Mouse (Mus musculus) CH12.LX (cell line): Measurements from ENCODE around the gene Dpp4. TPM values are rescaled to one million over a fixed set of nuclear protein-coding genes. Genes with fewer than 3 reads are reported as not detected.

Experiments
- DNase-seq: peaks from one replicate; pipeline ENCODE4 v3.0.0-alpha.2; 2013; ENCODE audit errors: extremely low read depth
- H3K27ac ChIP-seq: 2 replicates; pipeline ENCODE4 v1.5.1; 2012; ENCODE audit warnings: low read depth, mild to moderate bottlenecking, control low read depth, moderate library complexity; ENCODE audit not compliant: insufficient read depth
- H3K27me3 ChIP-seq: replicated peaks from 2 replicates; pipeline ENCODE3; 2012; ENCODE audit warnings: inconsistent platforms
- H3K36me3 ChIP-seq, 2 experiments: replicated peaks in 1 of 2; 2 replicates each; pipeline versions ENCODE3 to v1.6.1; 2012; ENCODE audit warnings: inconsistent platforms in 1 of 2, low read length in 1 of 2, mild to moderate bottlenecking in 1 of 2, mixed read lengths in 1 of 2, moderate library complexity in 1 of 2; ENCODE audit not compliant: control insufficient read depth in 1 of 2, insufficient read depth in 1 of 2
- H3K4me1 ChIP-seq, 2 experiments: 2 replicates each; pipeline ENCODE4 v1.6.1; 2012; ENCODE audit warnings: inconsistent platforms in 1 of 2, moderate library complexity in 1 of 2; ENCODE audit not compliant: insufficient read depth in 2 of 2, control insufficient read depth in 1 of 2
- H3K4me2 ChIP-seq: 2 replicates; pipeline ENCODE4 v1.6.1; 2012; ENCODE audit warnings: low read depth, mild to moderate bottlenecking, control low read depth; ENCODE audit not compliant: poor library complexity, insufficient read depth, severe bottlenecking
- H3K4me3 ChIP-seq, 3 experiments: fragments of 150-350 bp in 1 of 3; sonication (generic) in 1 of 3; replicated peaks in 1 of 3; 2 replicates each; pipeline versions ENCODE3 to v1.5.1; 2011 to 2012; ENCODE audit warnings: low read depth in 2 of 3, low read length in 2 of 3, mild to moderate bottlenecking in 2 of 3, moderate library complexity in 2 of 3, control low read depth in 1 of 3, improper control_type of control experiment in 1 of 3, inconsistent platforms in 1 of 3, mixed read lengths in 1 of 3; ENCODE audit not compliant: poor library complexity in 1 of 3
- H3K79me2 ChIP-seq: replicated peaks from 2 replicates; pipeline ENCODE4 v1.6.1; 2012; ENCODE audit warnings: mild to moderate bottlenecking, moderate library complexity; ENCODE audit not compliant: control insufficient read depth, poor library complexity, insufficient read depth, severe bottlenecking; ENCODE audit errors: extremely low read depth
- H3K9ac ChIP-seq: 2 replicates; pipeline ENCODE4 v1.6.1; 2012; ENCODE audit warnings: low read depth, mild to moderate bottlenecking, control low read depth, moderate library complexity; ENCODE audit not compliant: insufficient read depth
- H3K9me3 ChIP-seq: replicated peaks from 2 replicates; pipeline ENCODE3; 2012; ENCODE audit warnings: low read length, inconsistent platforms, mixed read lengths
- CTCF ChIP-seq, 2 experiments: IDR thresholded peaks in 1 of 2; conservative IDR thresholded peaks in 1 of 2; 2 replicates each; pipeline ENCODE4 v1.5.1; 2011 to 2012; ENCODE audit warnings: low read depth in 2 of 2, low read length in 2 of 2, improper control_type of control experiment in 1 of 2, inconsistent platforms in 1 of 2, mild to moderate bottlenecking in 1 of 2, moderate library complexity in 1 of 2
- E2F4 ChIP-seq: IDR thresholded peaks from 2 replicates; pipeline ENCODE4 v1.6.1; 2011; ENCODE audit warnings: low read depth, low read length, improper control_type of control experiment; ENCODE audit not compliant: insufficient replicate concordance
- ELF1 ChIP-seq: IDR thresholded peaks from 2 replicates; pipeline ENCODE4 v1.6.1; 2014; ENCODE audit warnings: low read depth, mild to moderate bottlenecking, inconsistent platforms, low read length, improper control_type of control experiment
- EP300 ChIP-seq: IDR thresholded peaks from 2 replicates; pipeline ENCODE4 v1.6.1; 2011; ENCODE audit warnings: low read length, improper control_type of control experiment
- ETS1 ChIP-seq: conservative IDR thresholded peaks from 2 replicates; pipeline ENCODE4 v1.6.1; 2012; ENCODE audit warnings: low read depth, mild to moderate bottlenecking, inconsistent platforms, low read length, improper control_type of control experiment, moderate library complexity
- GABPA ChIP-seq: IDR thresholded peaks from 2 replicates; pipeline ENCODE4 v1.6.1; 2012; ENCODE audit warnings: low read depth, low read length, improper control_type of control experiment, inconsistent platforms; ENCODE audit not compliant: insufficient replicate concordance
- HCFC1 ChIP-seq: IDR thresholded peaks from 2 replicates; pipeline ENCODE4 v1.6.1; 2012; ENCODE audit warnings: low read depth, mild to moderate bottlenecking, inconsistent platforms, low read length, improper control_type of control experiment
- MAFK ChIP-seq: IDR thresholded peaks from 2 replicates; pipeline ENCODE4 v1.6.1; 2011; ENCODE audit warnings: low read length, improper control_type of control experiment; ENCODE audit not compliant: insufficient replicate concordance
- MAZ ChIP-seq: IDR thresholded peaks from 2 replicates; pipeline ENCODE4 v1.6.1; 2012; ENCODE audit warnings: low read depth, mild to moderate bottlenecking, inconsistent platforms, low read length, improper control_type of control experiment, moderate library complexity
- MEF2A ChIP-seq: IDR thresholded peaks from 2 replicates; pipeline ENCODE4 v1.6.1; 2014; ENCODE audit warnings: low read depth, mild to moderate bottlenecking, inconsistent platforms, low read length, improper control_type of control experiment, borderline replicate concordance
- MXI1 ChIP-seq: IDR thresholded peaks from 2 replicates; pipeline ENCODE4 v1.6.1; 2011; ENCODE audit warnings: mild to moderate bottlenecking, low read depth, low read length, improper control_type of control experiment
- POLR2AphosphoS2 ChIP-seq: IDR thresholded peaks from 2 replicates; pipeline ENCODE4 v1.6.1; 2011; ENCODE audit warnings: low read depth, low read length, improper control_type of control experiment
- RCOR1 ChIP-seq: conservative IDR thresholded peaks from 2 replicates; pipeline ENCODE4 v1.6.1; 2012; ENCODE audit warnings: low read depth, mild to moderate bottlenecking, inconsistent platforms, low read length, improper control_type of control experiment
- SMC3 ChIP-seq: IDR thresholded peaks from 2 replicates; pipeline ENCODE4 v1.6.1; 2011; ENCODE audit warnings: low read depth, low read length, improper control_type of control experiment
- TBP ChIP-seq: conservative IDR thresholded peaks from 2 replicates; pipeline ENCODE4 v1.6.1; 2011; ENCODE audit warnings: low read depth, low read length, improper control_type of control experiment
- TCF12 ChIP-seq: IDR thresholded peaks from 2 replicates; pipeline ENCODE4 v1.6.1; 2014; ENCODE audit warnings: low read depth, mild to moderate bottlenecking, inconsistent platforms, low read length, improper control_type of control experiment
- UBTF ChIP-seq: IDR thresholded peaks from 2 replicates; pipeline ENCODE4 v1.6.1; 2012; ENCODE audit warnings: low read depth, mild to moderate bottlenecking, inconsistent platforms, low read length, improper control_type of control experiment, moderate library complexity
- USF2 ChIP-seq: conservative IDR thresholded peaks from 2 replicates; pipeline ENCODE4 v1.6.1; 2011; ENCODE audit warnings: low read depth, low read length, improper control_type of control experiment
- ZKSCAN1 ChIP-seq: IDR thresholded peaks from 2 replicates; pipeline ENCODE4 v1.6.1; 2012; ENCODE audit warnings: low read depth, inconsistent platforms, low read length, improper control_type of control experiment, borderline replicate concordance
- ZNF384 ChIP-seq: IDR thresholded peaks from 2 replicates; pipeline ENCODE4 v1.6.1; 2012; ENCODE audit warnings: low read depth, low read length, improper control_type of control experiment, inconsistent platforms
- dilution Hi-C: fragments of 300-500 bp; cut with MboI; formaldehyde crosslinking; loops from 2 replicates; pipeline ENCODE4 v1.14.3; 2020; ENCODE audit warnings: low sequenced_read_pairs; ENCODE audit not compliant: extremely low pct_unique_long_range_greater_than_20kb, extremely low pct_ligation_motif_present
- in situ Hi-C: fragments of 300-500 bp; cut with MboI; formaldehyde crosslinking; loops from 3 replicates; pipeline ENCODE4 v1.14.3; 2019; ENCODE audit warnings: low sequenced_read_pairs, low pct_ligation_motif_present, low pct_unique_long_range_greater_than_20kb, mixed read lengths
- polyA plus RNA-seq: library from polyadenylated mRNA; unstranded; fragments of >175 nt; gene quantifications from 2 replicates; pipeline ENCODE4 v1.2.1, GENCODE M21; 2012; ENCODE audit warnings: low read depth; ENCODE audit not compliant: insufficient read length
- total RNA-seq, 2 experiments: library from RNA; depleted of rRNA; stranded (reverse); fragments of 300-350 nt in 1 of 2; fragments of >200 nt in 1 of 2; gene quantifications; 2 replicates each; pipeline ENCODE4 v1.2.3; 2012 to 2014

Dpp4 gene
- total and polyA plus RNA-seq, 3 experiments = 0.04 to 3.6 (median 0.29) TPM

DNA sequence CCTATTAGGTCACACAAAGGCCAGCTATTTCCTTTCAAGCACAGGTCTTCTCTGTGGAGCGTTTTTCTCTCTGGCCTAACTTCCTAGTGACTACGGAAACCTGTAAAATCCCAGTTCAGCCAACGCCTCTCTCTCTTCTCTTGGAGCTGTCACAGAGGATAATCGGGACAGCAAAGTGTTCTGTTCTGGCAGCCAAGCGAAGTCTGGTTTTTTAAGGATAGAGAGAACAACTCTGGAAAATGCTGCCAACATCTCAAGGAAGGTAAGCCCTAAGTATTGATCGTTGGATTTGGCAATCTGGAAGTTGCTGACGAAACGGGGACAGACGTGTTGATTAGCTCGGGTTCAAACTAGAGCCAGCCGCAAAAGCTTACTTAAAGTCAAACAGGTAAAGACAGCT lies 43.0 kb upstream of the Dpp4 start:
- Histone ChIP-seq H3K27ac (no peak overlapping the region), H3K9me3 (no peaks in the 10 kb centered on the region), H3K27me3 (no peaks in the 10 kb centered on the region), H3K79me2 (no peaks in the 10 kb centered on the region), H3K36me3 (peaks cover 0 to 4% of the 10 kb centered on the region in 2 experiments), H3K4me2 (no peak overlapping the region), H3K4me3 (no peak overlapping the region), H3K4me1 (peaks cover 3 to 21% of the 10 kb centered on the region in 2 experiments; a peak in 2 of 4 replicates), H3K9ac (no peak overlapping the region)
- dilution Hi-C loops = no loop called here
- DNase-seq = no peak
- TF ChIP-seq POLR2AphosphoS2 (no peak), EP300 (no peak), TBP (no peak), MAFK (no peak), MEF2A (no peak), MXI1 (no peak)
- in situ Hi-C loops = loop anchor here (5.0 to 25.0 kb wide), 2 partner anchors 172 to 468 kb away; no protein-coding TSS in a partner anchor

DNA sequence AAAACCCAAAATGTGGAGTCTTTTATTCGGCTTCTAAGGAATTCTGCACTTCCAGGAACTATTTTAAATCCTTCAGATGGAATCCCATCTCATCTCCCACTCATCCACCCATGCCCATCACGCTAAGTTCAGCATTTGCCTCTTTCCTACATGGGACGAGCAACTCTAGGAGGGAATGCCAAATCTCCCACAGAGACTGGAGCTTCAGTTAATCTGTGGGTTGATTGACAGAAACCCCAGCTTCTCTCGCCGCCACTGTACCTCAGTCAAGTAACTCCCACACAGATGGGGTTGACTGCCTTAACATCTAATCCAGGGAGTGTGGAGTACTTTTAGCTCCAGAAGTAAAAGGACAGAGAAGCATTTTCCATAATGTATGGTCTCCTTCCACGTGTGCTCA lies 42.0 kb upstream of the Dpp4 start:
- Histone ChIP-seq H3K9ac (no peak overlapping the region), H3K9me3 (no peaks in the 10 kb centered on the region), H3K79me2 (no peaks in the 10 kb centered on the region), H3K4me1 (peaks cover 3 to 21% of the 10 kb centered on the region in 2 experiments; a peak in 2 of 4 replicates), H3K27ac (no peak overlapping the region), H3K36me3 (peaks cover 0 to 4% of the 10 kb centered on the region in 2 experiments), H3K4me3 (no peak overlapping the region), H3K27me3 (no peaks in the 10 kb centered on the region), H3K4me2 (no peak overlapping the region)
- no peak for DNase-seq
- dilution Hi-C loops = no loop called here
- in situ Hi-C loops = loop anchor here (25.0 kb wide), 1 partner anchor 467 kb away; no protein-coding TSS in a partner anchor
- TF ChIP-seq GABPA = no peak
- no peak for TF ChIP-seq POLR2AphosphoS2
- no peak for TF ChIP-seq UBTF
- TF ChIP-seq CTCF (conservative IDR thresholded peaks at IDR 0.05 in 1 of 2, IDR thresholded peaks at IDR 0.05 in 1 of 2; ENCODE audit: low read depth in 2 of 2, low read length in 2 of 2) = no peak
- no peak for TF ChIP-seq HCFC1
- no peak for TF ChIP-seq ZNF384
- TF ChIP-seq EP300 = no peak
- no peak for TF ChIP-seq TCF12
- TF ChIP-seq E2F4 = no peak
- TF ChIP-seq MEF2A = no peak
- no peak for TF ChIP-seq MAZ
- no peak for TF ChIP-seq TBP
- no peak for TF ChIP-seq RCOR1
- TF ChIP-seq SMC3 = no peak
- TF ChIP-seq ZKSCAN1 = no peak
- TF ChIP-seq USF2 = no peak
- TF ChIP-seq ETS1 = no peak
- no peak for TF ChIP-seq ELF1
